Mouse (Mus musculus): Measurements from ENCODE around the gene Slc27a4. TPM values are rescaled to one million over a fixed set of nuclear protein-coding genes. Genes with fewer than 3 reads are reported as not detected.
A peak's percentile ranks its signal among the peaks of the same experiment; 100 is the strongest.

Gene Slc27a4
- total RNA-seq, 1 experiment from 2014 or later, result 26.2 TPM

GRCm38 (mm10) chr2:29817426-29818232 lies 15.2 kb downstream of the Slc27a4 start:
- ATAC-seq (ENCODE audit: extremely low read depth, insufficient number of reproducible peaks, low FRiP score, poor library complexity, severe bottlenecking), result peak; percentile 60; the same call in 1 of the 2 replicates

GRCm38 (mm10) chr2:29819363-29819762 lies 16.9 kb downstream of the Slc27a4 start:
- ATAC-seq (ENCODE audit: extremely low read depth, insufficient number of reproducible peaks, low FRiP score, poor library complexity, severe bottlenecking), result no peak

GRCm38 (mm10) chr2:29820025-29820817 lies 17.8 kb downstream of the Slc27a4 start, which contains the start of gene Urm1:
Urm1 (plus strand) TSS chr2:29820075.
- ATAC-seq (ENCODE audit: extremely low read depth, insufficient number of reproducible peaks, low FRiP score, poor library complexity, severe bottlenecking), result peak; percentile 10; the same call in 1 of the 2 replicates

GRCm38 (mm10) chr2:29826318-29826925 lies 24.0 kb downstream of the Slc27a4 start:
- no peak for ATAC-seq (ENCODE audit: extremely low read depth, insufficient number of reproducible peaks, low FRiP score, poor library complexity, severe bottlenecking)

- peak; percentile 95 for ATAC-seq (ENCODE audit: extremely low read depth, insufficient number of reproducible peaks, low FRiP score, poor library complexity, severe bottlenecking)
Measured at GRCm38 (mm10) chr2:29826926-29827708, 24.7 kb downstream of the Slc27a4 start.

GRCm38 (mm10) chr2:29827709-29828024 lies 25.2 kb downstream of the Slc27a4 start:
- no peak for ATAC-seq (ENCODE audit: extremely low read depth, insufficient number of reproducible peaks, low FRiP score, poor library complexity, severe bottlenecking)

DNA sequence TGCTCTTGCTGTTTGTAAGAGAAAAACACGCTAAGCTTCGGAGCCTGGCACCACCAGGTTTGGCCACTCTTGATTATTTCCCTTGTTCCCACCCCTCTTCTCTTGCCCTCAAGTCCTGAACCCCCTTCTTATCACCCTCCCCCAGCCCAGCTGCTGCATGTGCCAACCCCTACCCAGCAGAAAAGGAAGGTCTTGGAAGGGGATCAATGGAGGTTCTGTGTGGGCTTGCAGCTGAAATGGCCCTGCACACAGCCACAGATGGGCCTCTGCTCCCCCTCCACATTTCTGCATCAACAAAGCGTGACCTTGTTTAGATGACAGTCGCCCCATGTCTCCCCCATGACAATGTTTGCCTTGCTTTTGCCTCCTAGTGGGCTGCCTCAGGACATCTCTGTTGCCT lies 28.7 kb downstream of the Slc27a4 start:
- no peak for ATAC-seq (ENCODE audit: extremely low read depth, insufficient number of reproducible peaks, low FRiP score, poor library complexity, severe bottlenecking)

DNA sequence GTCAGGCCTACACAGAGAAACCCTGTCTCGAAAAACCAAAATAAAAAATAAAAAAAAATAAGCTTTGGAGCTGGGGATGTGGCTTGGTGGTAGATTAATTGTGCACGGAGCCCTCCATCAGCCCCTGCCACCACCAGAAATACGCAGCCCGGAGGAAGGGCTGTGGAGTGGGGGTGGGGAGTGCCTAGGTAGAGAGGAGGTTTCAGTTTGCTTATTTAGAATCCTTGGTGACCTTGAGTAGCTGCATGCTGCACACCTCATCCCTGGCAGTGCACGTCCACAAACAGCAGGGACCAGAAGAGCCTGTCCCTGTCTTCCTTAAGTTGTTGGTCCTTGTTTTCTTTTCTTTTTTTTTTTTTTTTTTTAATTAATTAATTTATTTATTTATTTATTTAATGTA lies 31.4 kb downstream of the Slc27a4 start:
- ATAC-seq (ENCODE audit: extremely low read depth, insufficient number of reproducible peaks, low FRiP score, poor library complexity, severe bottlenecking), result no peak

- no peak for ATAC-seq (ENCODE audit: extremely low read depth, insufficient number of reproducible peaks, low FRiP score, poor library complexity, severe bottlenecking)
Measured at GRCm38 (mm10) chr2:29835391-29835899, 33.0 kb downstream of the Slc27a4 start.

- no peak for ATAC-seq (ENCODE audit: extremely low read depth, insufficient number of reproducible peaks, low FRiP score, poor library complexity, severe bottlenecking)
Measured at GRCm38 (mm10) chr2:29839460-29839859, 37.0 kb downstream of the Slc27a4 start.

DNA sequence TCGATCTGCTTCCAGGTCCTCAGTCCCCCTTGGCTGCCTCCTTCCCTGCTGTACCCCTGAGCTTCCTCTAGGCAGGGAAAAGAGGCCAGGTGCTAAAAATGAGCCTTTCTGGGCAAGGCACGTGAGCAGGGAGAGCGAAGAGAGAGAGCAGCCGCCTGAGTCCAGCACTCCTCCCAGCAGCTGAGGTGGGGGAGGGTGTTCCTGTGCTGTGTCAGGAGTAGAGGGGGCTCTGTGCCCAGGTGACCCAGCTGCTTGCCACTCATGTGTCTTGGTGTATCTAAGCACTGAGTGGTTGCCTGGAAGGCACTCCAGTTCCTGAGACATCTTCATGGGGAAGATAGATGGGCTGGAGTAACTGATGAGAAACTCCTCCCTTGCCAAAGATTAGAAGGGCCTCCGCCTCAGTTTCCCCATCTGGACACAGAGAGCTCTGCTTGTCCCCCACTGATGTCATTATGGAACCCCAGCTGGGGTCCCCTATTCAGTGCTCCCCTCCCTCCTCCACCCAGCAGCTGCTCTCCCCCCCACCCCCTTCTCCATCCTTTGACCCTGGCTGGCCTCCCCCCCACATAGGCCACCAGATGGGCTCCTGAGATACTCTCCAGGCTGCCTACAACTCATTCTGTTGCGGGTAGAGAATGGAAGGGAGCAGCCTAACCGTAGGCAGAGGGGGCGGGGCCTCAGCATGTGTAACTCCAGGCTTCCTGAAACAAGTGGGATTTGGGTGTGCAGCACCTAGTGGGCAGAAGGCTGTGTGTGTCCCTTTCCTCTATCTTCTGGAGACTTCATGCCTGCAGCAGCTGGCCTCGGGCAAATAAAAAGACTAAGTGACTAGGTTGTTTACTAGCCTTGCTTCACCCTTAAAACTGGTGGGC lies 41.0 kb downstream of the Slc27a4 start:
- no peak for ATAC-seq (ENCODE audit: extremely low read depth, insufficient number of reproducible peaks, low FRiP score, poor library complexity, severe bottlenecking)

GRCm38 (mm10) chr2:29844115-29844514 lies 41.7 kb downstream of the Slc27a4 start:
- no peak for ATAC-seq (ENCODE audit: extremely low read depth, insufficient number of reproducible peaks, low FRiP score, poor library complexity, severe bottlenecking)

GRCm38 (mm10) chr2:29844661-29845060 lies 42.2 kb downstream of the Slc27a4 start:
- no peak for ATAC-seq (ENCODE audit: extremely low read depth, insufficient number of reproducible peaks, low FRiP score, poor library complexity, severe bottlenecking)

GRCm38 (mm10) chr2:29845636-29846035 lies 43.2 kb downstream of the Slc27a4 start:
- ATAC-seq (ENCODE audit: extremely low read depth, insufficient number of reproducible peaks, low FRiP score, poor library complexity, severe bottlenecking), result no peak

GRCm38 (mm10) chr2:29846061-29846853 lies 43.8 kb downstream of the Slc27a4 start:
- ATAC-seq (ENCODE audit: extremely low read depth, insufficient number of reproducible peaks, low FRiP score, poor library complexity, severe bottlenecking), result no peak

- ATAC-seq (ENCODE audit: extremely low read depth, insufficient number of reproducible peaks, low FRiP score, poor library complexity, severe bottlenecking), result no peak
Measured at GRCm38 (mm10) chr2:29846911-29847310, 44.5 kb downstream of the Slc27a4 start.

DNA sequence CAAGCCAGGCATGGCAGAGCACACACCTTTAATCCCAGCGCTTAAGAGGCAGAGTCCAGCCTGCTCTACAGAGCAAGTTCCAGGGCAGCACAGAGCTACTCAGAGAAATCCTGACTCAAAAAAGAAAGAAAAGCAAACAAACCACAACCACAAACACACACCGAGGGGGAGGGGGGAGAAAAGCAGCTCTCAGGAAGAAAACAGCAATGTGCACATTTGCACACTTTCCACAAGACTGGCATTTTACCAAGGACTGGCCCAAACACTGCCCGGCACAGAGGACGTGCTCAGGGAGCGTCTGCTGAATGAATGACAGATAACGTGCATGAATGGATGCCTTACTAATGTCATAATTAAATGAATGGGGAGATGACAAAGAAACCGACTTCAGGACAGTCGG lies 46.6 kb downstream of the Slc27a4 start:
- ATAC-seq (ENCODE audit: extremely low read depth, insufficient number of reproducible peaks, low FRiP score, poor library complexity, severe bottlenecking), result no peak

All from neutrophil, adult 5-6 weeks (primary cell).